Mouse (Mus musculus): ENCODE measurements around the gene Frmpd1. TPM values are rescaled to one million over a fixed set of nuclear protein-coding genes. Genes with fewer than 3 reads are reported as not detected.

Gene Frmpd1
- polyA plus RNA-seq, 1 experiment = 8.9 TPM

DNA sequence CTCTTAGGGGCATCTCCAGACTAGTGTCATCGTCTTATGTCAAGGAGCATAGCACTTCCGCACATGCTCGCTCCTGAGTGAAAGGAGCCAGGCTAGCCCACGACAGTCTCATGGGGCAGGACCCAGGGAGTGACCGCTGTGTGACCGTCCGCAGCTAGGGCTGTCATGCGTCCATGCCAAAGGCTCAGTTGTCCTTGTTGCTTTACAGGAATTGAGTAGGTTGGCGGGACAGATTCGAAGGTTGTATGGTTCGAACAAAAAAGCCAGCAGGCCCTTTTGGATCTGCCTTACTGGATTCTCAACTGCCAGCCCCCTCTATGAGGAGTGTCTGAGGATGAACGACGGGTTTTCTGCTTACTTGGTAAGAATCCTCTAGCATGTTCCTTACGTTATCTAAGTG is 120.9 kb downstream of the Frmpd1 start:
- WGBS = 96% methylated on average over 14 of the region's 14 CpGs
- no peaks in the 10 kb centered on the region for H3K27me3 ChIP-seq (ENCODE audit: control insufficient read depth, insufficient read depth, low read length)
- no peaks in the 10 kb centered on the region for H3K4me1 ChIP-seq (ENCODE audit: control insufficient read depth, insufficient read depth, low read length)
- TF ChIP-seq POLR2A (IDR thresholded peaks at IDR 0.05; ENCODE audit: borderline replicate concordance, insufficient read depth, low read length) (no peak), CTCF (IDR thresholded peaks at IDR 0.05; ENCODE audit: borderline replicate concordance, insufficient read depth, low read depth, low read length) (no peak)
- H3K27ac ChIP-seq (ENCODE audit: insufficient read depth, low read length) = no peak overlapping the region
- DNase-seq = no peak
- no peak overlapping the region for H3K4me3 ChIP-seq (replicated peaks; ENCODE audit: insufficient read depth, low read depth, low read length)

- Histone ChIP-seq H3K4me3 (replicated peaks; ENCODE audit: insufficient read depth, low read depth, low read length) (no peak overlapping the region), H3K4me1 (ENCODE audit: control insufficient read depth, insufficient read depth, low read length) (no peaks in the 10 kb centered on the region), H3K27me3 (ENCODE audit: control insufficient read depth, insufficient read depth, low read length) (no peaks in the 10 kb centered on the region), H3K27ac (ENCODE audit: insufficient read depth, low read length) (no peak overlapping the region)
- 29% methylated on average over 11 of the region's 11 CpGs for WGBS
- TF ChIP-seq POLR2A (IDR thresholded peaks at IDR 0.05; ENCODE audit: borderline replicate concordance, insufficient read depth, low read length) (no peak), CTCF (IDR thresholded peaks at IDR 0.05; ENCODE audit: borderline replicate concordance, insufficient read depth, low read depth, low read length) (peak; percentile 45; the same call in 1 of the 2 replicates)
- no peak for DNase-seq
Observed at GRCm38 (mm10) chr4:45308046-45308445, 123.4 kb downstream of the Frmpd1 start.

DNA sequence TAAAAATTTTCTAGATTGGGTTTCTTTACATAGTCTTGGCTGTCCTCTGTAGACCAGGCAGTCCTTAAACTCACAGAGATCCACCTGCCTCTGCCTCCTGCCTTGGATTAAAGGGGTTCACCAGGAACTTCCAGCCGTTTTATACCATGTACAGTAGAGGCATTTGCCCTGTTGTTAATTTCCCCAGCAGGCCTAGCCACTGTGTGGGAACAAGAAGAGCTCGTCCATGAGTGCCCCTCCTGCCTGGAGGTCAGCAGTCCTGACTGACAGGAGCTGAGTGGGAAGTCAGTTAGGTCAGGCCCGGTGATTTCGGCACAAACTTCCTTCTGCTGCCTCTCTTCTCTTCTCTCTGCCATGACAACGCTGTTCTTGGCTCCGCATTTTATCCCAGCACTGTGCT is 123.9 kb downstream of the Frmpd1 start:
- WGBS = 94% methylated on average over 6 of the region's 6 CpGs
- no peak for DNase-seq
- no peak overlapping the region for H3K4me3 ChIP-seq (replicated peaks; ENCODE audit: insufficient read depth, low read depth, low read length)

DNA sequence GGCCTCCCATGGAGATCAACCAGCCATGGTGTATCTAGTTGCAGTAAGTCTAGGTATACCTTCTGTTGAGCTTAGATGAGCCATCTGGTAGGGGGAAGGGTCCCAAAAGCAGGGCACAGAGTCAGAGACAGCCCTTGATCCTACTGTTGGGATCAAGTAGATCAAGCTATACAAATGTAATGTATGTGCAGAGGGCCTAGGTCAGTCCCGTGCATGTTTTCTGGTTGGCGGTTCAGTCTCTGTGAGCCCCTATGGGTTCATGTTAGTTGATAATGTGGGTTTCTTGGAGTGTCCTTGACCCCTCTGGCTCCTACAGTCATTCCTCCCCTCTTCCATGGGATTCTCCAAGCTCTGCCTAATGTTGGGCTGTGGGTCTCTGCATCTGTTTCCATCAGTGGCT is 126.4 kb downstream of the Frmpd1 start:
- Histone ChIP-seq H3K4me3 (replicated peaks; ENCODE audit: insufficient read depth, low read depth, low read length) (no peak overlapping the region), H3K27ac (ENCODE audit: insufficient read depth, low read length) (no peak overlapping the region), H3K27me3 (ENCODE audit: control insufficient read depth, insufficient read depth, low read length) (no peaks in the 10 kb centered on the region), H3K4me1 (ENCODE audit: control insufficient read depth, insufficient read depth, low read length) (no peaks in the 10 kb centered on the region)
- TF ChIP-seq POLR2A (IDR thresholded peaks at IDR 0.05; ENCODE audit: borderline replicate concordance, insufficient read depth, low read length) (no peak), CTCF (IDR thresholded peaks at IDR 0.05; ENCODE audit: borderline replicate concordance, insufficient read depth, low read depth, low read length) (no peak)
- no peak for DNase-seq
- 95% methylated on average over 2 of the region's 2 CpGs for WGBS

More for the DNA sequence above, 123.9 kb downstream of the Frmpd1 start:
- TF ChIP-seq POLR2A (IDR thresholded peaks at IDR 0.05; ENCODE audit: borderline replicate concordance, insufficient read depth, low read length) (no peak), CTCF (IDR thresholded peaks at IDR 0.05; ENCODE audit: borderline replicate concordance, insufficient read depth, low read depth, low read length) (no peak)
- Histone ChIP-seq H3K27me3 (ENCODE audit: control insufficient read depth, insufficient read depth, low read length) (no peaks in the 10 kb centered on the region), H3K4me1 (ENCODE audit: control insufficient read depth, insufficient read depth, low read length) (no peaks in the 10 kb centered on the region), H3K27ac (ENCODE audit: insufficient read depth, low read length) (no peak overlapping the region)

- Histone ChIP-seq H3K4me3 (replicated peaks; ENCODE audit: insufficient read depth, low read depth, low read length) (peak overlapping the region; percentile 77), H3K27ac (ENCODE audit: insufficient read depth, low read length) (peak overlapping the region; percentile 56), H3K4me1 (ENCODE audit: control insufficient read depth, insufficient read depth, low read length) (peaks cover 3% of the 10 kb centered on the region), H3K27me3 (ENCODE audit: control insufficient read depth, insufficient read depth, low read length) (no peaks in the 10 kb centered on the region; the same call in 1 of the 2 replicates)
- TF ChIP-seq POLR2A (IDR thresholded peaks at IDR 0.05; ENCODE audit: borderline replicate concordance, insufficient read depth, low read length) (peak; percentile 71), CTCF (IDR thresholded peaks at IDR 0.05; ENCODE audit: borderline replicate concordance, insufficient read depth, low read depth, low read length) (no peak)
- peak; percentile 89 to 90 for DNase-seq
- WGBS = under 1% methylated on average over 56 of the region's 56 CpGs
Observed at GRCm38 (mm10) chr4:45320159-45320816, 135.6 kb downstream of the Frmpd1 start.

GRCm38 (mm10) chr4:45331139-45331538 is 146.5 kb downstream of the Frmpd1 start:
- DNase-seq = no peak
- no peak overlapping the region for H3K27ac ChIP-seq (ENCODE audit: insufficient read depth, low read length)
- 37% methylated on average over 7 of the region's 7 CpGs for WGBS
- no peaks in the 10 kb centered on the region for H3K4me1 ChIP-seq (ENCODE audit: control insufficient read depth, insufficient read depth, low read length)
- H3K4me3 ChIP-seq (replicated peaks; ENCODE audit: insufficient read depth, low read depth, low read length) = no peak overlapping the region
- H3K27me3 ChIP-seq (ENCODE audit: control insufficient read depth, insufficient read depth, low read length) = no peaks in the 10 kb centered on the region; the same call in 1 of the 2 replicates
- TF ChIP-seq CTCF (IDR thresholded peaks at IDR 0.05; ENCODE audit: borderline replicate concordance, insufficient read depth, low read depth, low read length) (no peak), POLR2A (IDR thresholded peaks at IDR 0.05; ENCODE audit: borderline replicate concordance, insufficient read depth, low read length) (no peak)

DNA sequence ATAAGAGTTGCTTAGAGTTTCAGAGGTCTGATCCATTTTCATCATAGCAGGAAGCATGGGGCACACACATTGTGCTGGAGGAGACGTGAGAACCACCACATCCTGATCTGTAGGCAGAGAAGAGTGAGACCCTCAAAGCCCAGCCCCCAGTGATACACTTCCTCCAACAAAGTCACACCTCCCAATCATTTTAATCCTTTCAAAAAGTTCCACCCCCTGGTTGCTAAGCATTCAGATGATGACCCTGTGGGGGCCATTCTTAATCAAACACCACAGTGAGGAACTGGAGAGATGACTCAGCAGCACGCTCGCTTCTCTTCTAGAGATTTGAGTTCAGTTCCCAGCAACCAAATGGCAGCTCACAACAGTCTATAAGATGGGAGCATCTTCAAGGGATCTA is 147.8 kb downstream of the Frmpd1 start:
- WGBS = 58% methylated on average over 3 of the region's 3 CpGs
- TF ChIP-seq CTCF (IDR thresholded peaks at IDR 0.05; ENCODE audit: borderline replicate concordance, insufficient read depth, low read depth, low read length) = no peak
- no peak for TF ChIP-seq POLR2A (IDR thresholded peaks at IDR 0.05; ENCODE audit: borderline replicate concordance, insufficient read depth, low read length)
- Histone ChIP-seq H3K27me3 (ENCODE audit: control insufficient read depth, insufficient read depth, low read length) (no peaks in the 10 kb centered on the region; the same call in 1 of the 2 replicates), H3K4me1 (ENCODE audit: control insufficient read depth, insufficient read depth, low read length) (no peaks in the 10 kb centered on the region), H3K4me3 (replicated peaks; ENCODE audit: insufficient read depth, low read depth, low read length) (no peak overlapping the region), H3K27ac (ENCODE audit: insufficient read depth, low read length) (no peak overlapping the region)
- no peak for DNase-seq

Other genes starting within 250 kb of the Frmpd1 start
- 52.0 and 57.4 TPM in 2 replicates for gene Grhpr, start 203.5 kb upstream of the Frmpd1 start, polyA plus RNA-seq (2012; rRNA removed)
- 9.8 and 11.4 TPM in 2 replicates for gene Zbtb5, start 172.5 kb upstream of the Frmpd1 start, polyA plus RNA-seq (2012; rRNA removed)
- 11.5 and 11.7 TPM in 2 replicates for gene Polr1e, start 166.3 kb upstream of the Frmpd1 start, polyA plus RNA-seq (2012; rRNA removed)
- gene Fbxo10, start 100.3 kb upstream of the Frmpd1 start, polyA plus RNA-seq (2012; rRNA removed) = 18.6 and 19.2 TPM in 2 replicates
- gene Tomm5, start 76.8 kb upstream of the Frmpd1 start, polyA plus RNA-seq (2012; rRNA removed) = 140 and 155 TPM in 2 replicates
- gene Trmt10b, start 112.3 kb downstream of the Frmpd1 start, polyA plus RNA-seq (2012; rRNA removed) = 14.8 and 15.4 TPM in 2 replicates
- 9.2 and 10.4 TPM in 2 replicates for gene Dcaf10, start 157.2 kb downstream of the Frmpd1 start, polyA plus RNA-seq (2012; rRNA removed)
- 23.3 and 26.1 TPM in 2 replicates for gene Exosc3, start 157.9 kb downstream of the Frmpd1 start, polyA plus RNA-seq (2012; rRNA removed)
- 93.8 and 98.9 TPM in 2 replicates for gene Slc25a51, start 223.9 kb downstream of the Frmpd1 start, polyA plus RNA-seq (2012; rRNA removed)

All from cerebellum, adult 2 months (tissue).